Mouse (Mus musculus) embryonic facial prominence, embryonic 12.5 days (tissue): ENCODE measurements around the gene Cyp2s1. TPM values are rescaled to one million over a fixed set of nuclear protein-coding genes. Genes with fewer than 3 reads are reported as not detected.

ENCODE experiments used
- ATAC-seq: fragments of 200-750 bp; cut with Nextera tagmentation; 2 replicates; pipeline ENCODE4 v1.8.0; 2017; ENCODE audit not compliant: insufficient number of reproducible peaks, insufficient read depth, low FRiP score, low TSS enrichment
- H3K27ac ChIP-seq: fragments of 300-500 bp; sonication (generic); 2 replicates; pipeline ENCODE4 v1.5.1; 2016; ENCODE audit warnings: mild to moderate bottlenecking
- H3K27me3 ChIP-seq: fragments of 300-500 bp; sonication (generic); 2 replicates; pipeline ENCODE4 v1.6.1; 2016; ENCODE audit warnings: mild to moderate bottlenecking, moderate library complexity
- H3K36me3 ChIP-seq: fragments of 300-500 bp; sonication (generic); 2 replicates; pipeline ENCODE4 v1.6.1; 2016; ENCODE audit warnings: mild to moderate bottlenecking
- H3K4me1 ChIP-seq: fragments of 300-500 bp; sonication (generic); 2 replicates; pipeline ENCODE4 v1.6.1; 2016
- H3K4me2 ChIP-seq: fragments of 300-500 bp; sonication (generic); replicated peaks from 2 replicates; pipeline ENCODE4 v1.6.1; 2016; ENCODE audit warnings: mild to moderate bottlenecking, moderate library complexity
- H3K4me3 ChIP-seq: fragments of 300-500 bp; sonication (generic); 2 replicates; pipeline ENCODE4 v1.5.1; 2016; ENCODE audit warnings: mild to moderate bottlenecking
- H3K9ac ChIP-seq: fragments of 300-500 bp; sonication (generic); 2 replicates; pipeline ENCODE4 v1.6.1; 2016; ENCODE audit warnings: mild to moderate bottlenecking, moderate library complexity
- H3K9me3 ChIP-seq: fragments of 300-500 bp; sonication (generic); 2 replicates; pipeline ENCODE4 v1.6.1; 2016; ENCODE audit warnings: mild to moderate bottlenecking, moderate library complexity
- WGBS: fragments of 180-500 bp; shearing (Covaris S2); methylation state at CpG from one replicate; pipeline ENCODE4 v1.1.7; 2016; 5-methylcytosine and 5-hydroxymethylcytosine counted together
- polyA plus RNA-seq: library from polyadenylated mRNA; unstranded; fragments of >200 nt; fragmentation: Nextera tagmentation; extraction: Ambion mirVana; gene quantifications from 2 replicates; pipeline ENCODE4 v1.2.1, GENCODE M21; 2016

The Cyp2s1 gene
- polyA plus RNA-seq, 1 experiment from 2014 or later, result 4.2 TPM

DNA sequence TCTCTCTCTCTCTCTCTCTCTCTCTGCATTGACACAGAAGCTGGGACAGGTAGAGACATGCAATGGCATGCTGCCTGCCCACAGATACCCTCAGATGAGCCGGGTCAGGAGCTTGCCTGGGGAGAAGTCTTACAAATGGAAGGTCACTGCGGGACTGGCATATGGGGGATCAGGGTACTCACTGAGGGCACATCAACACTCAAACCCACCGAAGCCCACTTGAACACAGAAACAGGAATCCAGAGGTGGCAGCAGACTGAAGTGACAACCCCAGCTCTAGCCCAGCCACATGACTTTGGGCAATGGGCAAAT, 27.6 kb downstream of the Cyp2s1 start:
- Histone ChIP-seq H3K4me2 (peak overlapping the region; percentile 90), H3K9me3 (no peaks in the 10 kb centered on the region), H3K27me3 (no peaks in the 10 kb centered on the region), H3K4me1 (peaks cover 23% of the 10 kb centered on the region), H3K9ac (peak overlapping the region; percentile 72), H3K4me3 (peak overlapping the region; percentile 69), H3K36me3 (0 out of 2 replicates have a peak, but pooled peaks cover 9% of the 10 kb centered on the region), H3K27ac (peak overlapping the region; percentile 75)
- 23% methylated on average over 3 of the region's 3 CpGs for WGBS
- ATAC-seq, result no peak

DNA sequence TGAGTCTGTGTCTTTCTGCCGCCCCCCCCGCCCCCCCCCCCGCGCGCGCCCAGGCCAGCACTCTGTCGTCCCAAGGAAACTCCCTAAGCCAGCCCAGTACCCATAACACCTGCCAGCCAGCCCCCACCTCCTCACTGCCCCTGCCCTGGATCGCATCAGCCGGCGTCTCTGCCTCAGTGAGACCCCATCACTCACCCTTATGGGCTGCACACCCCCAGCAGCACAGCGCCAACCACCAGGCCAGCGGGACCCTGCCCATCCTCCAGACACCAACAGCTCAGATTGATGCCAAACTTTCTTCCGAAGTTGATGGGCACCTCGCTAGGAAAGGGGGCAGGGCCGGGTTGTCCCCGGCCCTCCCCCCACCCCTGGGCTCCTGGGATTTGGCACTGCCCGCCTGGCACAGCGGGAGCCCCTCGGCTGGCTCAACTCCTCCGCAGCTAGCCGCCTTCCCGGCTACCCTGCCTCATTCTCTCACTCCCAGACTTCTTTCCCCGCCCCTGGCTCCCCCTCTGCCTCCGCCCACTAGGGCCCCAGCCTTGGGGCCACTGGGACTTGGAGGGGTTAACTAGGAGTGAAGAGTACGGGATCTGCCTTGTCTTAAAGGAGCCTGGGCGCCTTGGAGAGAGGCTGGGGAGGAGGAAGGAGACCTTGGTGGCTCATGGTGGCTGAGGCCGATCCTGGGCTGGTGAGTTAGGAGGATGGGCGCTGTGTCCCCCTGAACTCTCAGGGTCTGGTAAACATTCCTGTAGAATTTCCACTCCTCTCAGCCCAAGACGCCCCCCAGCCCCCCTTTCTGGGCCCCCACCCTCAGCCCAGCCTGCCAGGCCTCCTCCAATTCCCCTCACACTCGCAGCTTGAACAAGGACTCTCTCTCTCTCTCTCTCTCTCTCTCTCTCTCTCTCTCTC, 28.2 kb downstream of the Cyp2s1 start, which contains the start of gene Axl:
Gene Axl (minus strand): TSS at position 486 of the 909 bp plus-strand sequence.
- Histone ChIP-seq H3K4me1 (peaks cover 23% of the 10 kb centered on the region), H3K36me3 (0 out of 2 replicates have a peak, but pooled peaks cover 9% of the 10 kb centered on the region), H3K9ac (peak within 1 kb of the TSS; percentile 72), H3K4me3 (peak within 1 kb of the TSS; percentile 69), H3K4me2 (peak within 1 kb of the TSS; percentile 90), H3K27ac (peak within 1 kb of the TSS; percentile 75), H3K27me3 (no peaks in the 10 kb centered on the region), H3K9me3 (no peaks in the 10 kb centered on the region)
- 0% methylated on average over 25 of the region's 30 CpGs for WGBS
- peak; percentile 88 for ATAC-seq

DNA sequence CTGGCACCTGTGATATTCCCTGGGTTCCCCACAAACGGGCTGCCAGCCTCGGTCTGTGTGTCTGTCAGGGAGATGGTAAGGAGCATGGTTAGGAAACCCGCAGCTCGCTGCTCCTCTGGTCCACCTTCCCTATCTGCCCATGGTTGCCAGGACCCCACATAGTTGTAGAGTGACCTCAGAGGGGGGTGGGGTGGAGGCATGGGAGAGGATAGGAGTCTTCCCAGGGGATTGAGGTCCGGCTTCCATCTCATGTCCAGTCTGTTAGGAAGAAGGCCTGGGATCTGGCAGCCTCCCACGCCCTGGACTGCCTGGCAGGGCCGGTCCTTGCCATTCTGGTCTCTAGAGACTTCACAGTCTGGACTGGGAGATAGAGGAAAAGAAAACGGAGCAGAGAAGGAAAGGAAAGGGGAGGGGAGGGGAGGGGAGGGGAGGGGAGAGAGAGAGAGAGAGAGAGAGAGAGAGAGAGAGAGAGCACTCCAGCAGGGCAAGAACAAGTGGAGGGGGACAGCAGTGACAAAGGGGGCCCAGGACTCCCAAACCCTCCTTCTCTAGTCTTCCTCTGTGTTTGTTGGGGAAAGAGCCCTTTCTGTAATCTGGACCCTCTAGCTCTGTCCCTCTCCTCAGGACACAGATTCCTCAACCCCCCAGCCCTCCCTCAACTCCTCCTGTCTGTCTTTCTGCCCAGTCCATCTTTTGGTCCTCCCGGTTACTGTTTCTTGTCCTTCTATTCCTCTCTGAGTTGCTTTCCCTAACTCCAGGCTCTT, 29.1 kb downstream of the Cyp2s1 start:
- Histone ChIP-seq H3K4me1 (peaks cover 23% of the 10 kb centered on the region), H3K36me3 (0 out of 2 replicates have a peak, but pooled peaks cover 15% of the 10 kb centered on the region), H3K9ac (peak overlapping the region; percentile 72), H3K27ac (peak overlapping the region; percentile 75), H3K27me3 (no peaks in the 10 kb centered on the region), H3K9me3 (no peaks in the 10 kb centered on the region), H3K4me3 (peak overlapping the region; percentile 69), H3K4me2 (peak overlapping the region; percentile 90)
- peak; percentile 2; the same call in 1 of the 2 replicates for ATAC-seq
- 22% methylated on average over 9 of the region's 9 CpGs for WGBS

DNA sequence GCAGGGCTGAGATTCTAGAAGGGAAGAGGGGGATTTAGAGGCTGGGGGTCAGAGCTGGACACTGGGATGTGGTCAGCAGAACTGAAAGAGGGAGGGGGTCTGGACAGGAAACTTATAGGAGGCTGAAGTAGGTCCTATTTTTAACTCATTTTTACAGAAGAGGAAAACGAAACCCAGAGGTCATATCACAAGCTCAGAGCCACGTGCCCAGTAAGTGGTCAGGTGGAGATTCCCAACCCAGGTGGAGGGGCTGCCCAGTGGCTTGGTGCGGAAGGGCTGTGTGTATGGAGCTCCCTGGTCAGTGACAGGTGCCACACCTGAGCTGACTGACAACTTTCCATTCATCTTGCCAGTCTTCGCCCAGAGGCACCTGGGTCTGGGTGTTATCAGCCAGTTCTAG, 29.7 kb downstream of the Cyp2s1 start:
- Histone ChIP-seq H3K27me3 (no peaks in the 10 kb centered on the region), H3K9ac (peak overlapping the region; percentile 72; the same call in 1 of the 2 replicates), H3K4me2 (peak overlapping the region; percentile 90), H3K4me1 (peaks cover 29% of the 10 kb centered on the region), H3K36me3 (0 out of 2 replicates have a peak, but pooled peaks cover 15% of the 10 kb centered on the region), H3K9me3 (no peaks in the 10 kb centered on the region), H3K4me3 (no peak overlapping the region), H3K27ac (no peak overlapping the region)
- ATAC-seq, result no peak
- 70% methylated on average over 4 of the region's 4 CpGs for WGBS

DNA sequence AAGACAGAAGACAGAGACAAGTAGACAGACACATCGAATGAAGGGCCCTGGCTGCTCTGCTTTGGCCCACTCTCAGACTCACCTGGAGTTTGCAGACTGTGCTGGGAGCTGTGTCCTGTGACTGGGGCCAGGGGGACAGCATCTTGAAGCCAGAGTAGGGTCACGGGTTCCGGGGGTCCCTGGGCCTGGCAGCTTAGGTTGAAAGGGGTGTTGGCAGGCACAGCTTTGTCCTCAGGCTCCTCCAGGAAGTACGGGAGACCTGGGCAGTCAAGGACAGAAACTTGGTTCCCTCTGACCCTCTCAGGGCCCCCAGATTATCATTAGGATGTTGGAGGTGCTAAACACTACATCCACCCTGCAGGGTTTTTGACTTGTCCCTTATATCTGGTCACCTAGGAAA, 31.0 kb downstream of the Cyp2s1 start:
- Histone ChIP-seq H3K27ac (no peak overlapping the region), H3K4me2 (no peak overlapping the region), H3K4me3 (no peak overlapping the region), H3K9ac (no peak overlapping the region), H3K4me1 (peaks cover 41% of the 10 kb centered on the region), H3K27me3 (no peaks in the 10 kb centered on the region), H3K36me3 (peaks cover 18% of the 10 kb centered on the region; the same call in 1 of the 2 replicates), H3K9me3 (no peaks in the 10 kb centered on the region)
- WGBS, result 71% methylated on average over 4 of the region's 4 CpGs
- ATAC-seq, result no peak

DNA sequence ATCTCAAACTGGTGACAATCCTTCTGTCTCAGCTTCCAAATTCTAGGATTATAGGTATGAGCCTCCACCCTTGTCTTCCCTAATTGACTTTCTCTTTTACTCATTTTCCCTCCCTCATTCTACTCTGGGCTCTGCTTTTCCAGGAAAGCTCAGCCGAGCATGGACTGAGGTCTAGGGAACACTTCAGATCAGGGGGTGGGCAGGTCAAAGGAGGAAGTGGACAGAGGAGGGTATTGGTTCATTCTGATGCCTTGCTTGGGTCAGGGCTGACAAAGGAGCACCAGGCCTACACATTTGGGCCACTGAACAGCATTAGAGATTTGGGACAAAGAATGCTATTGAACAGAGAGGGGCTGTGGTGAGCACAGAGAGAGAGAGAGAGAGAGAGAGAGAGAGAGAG, 31.9 kb downstream of the Cyp2s1 start:
- no peak for ATAC-seq
- H3K27ac ChIP-seq, result no peak overlapping the region
- no peaks in the 10 kb centered on the region for H3K9me3 ChIP-seq
- H3K4me1 ChIP-seq, result peaks cover 38% of the 10 kb centered on the region
- no peak overlapping the region for H3K4me3 ChIP-seq
- H3K9ac ChIP-seq, result no peak overlapping the region
- peaks cover 21% of the 10 kb centered on the region; the same call in 1 of the 2 replicates for H3K36me3 ChIP-seq
- no peak overlapping the region for H3K4me2 ChIP-seq
- WGBS, result 20% methylated on average over 1 of the region's 1 CpGs
- no peaks in the 10 kb centered on the region for H3K27me3 ChIP-seq

DNA sequence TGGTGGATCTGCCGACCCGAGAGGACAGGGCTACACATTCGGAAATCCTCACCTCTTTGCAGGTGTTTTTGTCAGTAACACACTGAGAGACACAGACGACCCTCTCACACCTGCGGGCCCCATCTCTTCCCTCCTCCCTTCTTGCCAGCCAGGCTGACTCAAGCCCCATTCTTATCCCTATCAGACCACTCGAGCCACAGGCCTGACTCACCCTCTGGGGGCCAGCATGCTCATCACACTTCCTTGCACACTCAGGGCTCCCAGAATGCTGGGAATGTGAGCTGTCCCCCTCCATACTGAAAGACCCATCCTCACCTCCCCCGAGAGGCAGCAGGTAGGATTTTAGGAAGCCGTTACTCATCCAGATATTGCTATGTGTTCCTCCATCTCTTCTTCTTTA, 33.0 kb downstream of the Cyp2s1 start:
- no peak overlapping the region for H3K4me2 ChIP-seq
- no peak overlapping the region for H3K27ac ChIP-seq
- no peaks in the 10 kb centered on the region for H3K27me3 ChIP-seq
- no peak overlapping the region for H3K9ac ChIP-seq
- no peak overlapping the region for H3K4me3 ChIP-seq
- 62% methylated on average over 8 of the region's 8 CpGs for WGBS
- no peaks in the 10 kb centered on the region for H3K9me3 ChIP-seq
- peaks cover 30% of the 10 kb centered on the region for H3K36me3 ChIP-seq
- H3K4me1 ChIP-seq, result peaks cover 30% of the 10 kb centered on the region
- no peak for ATAC-seq

DNA sequence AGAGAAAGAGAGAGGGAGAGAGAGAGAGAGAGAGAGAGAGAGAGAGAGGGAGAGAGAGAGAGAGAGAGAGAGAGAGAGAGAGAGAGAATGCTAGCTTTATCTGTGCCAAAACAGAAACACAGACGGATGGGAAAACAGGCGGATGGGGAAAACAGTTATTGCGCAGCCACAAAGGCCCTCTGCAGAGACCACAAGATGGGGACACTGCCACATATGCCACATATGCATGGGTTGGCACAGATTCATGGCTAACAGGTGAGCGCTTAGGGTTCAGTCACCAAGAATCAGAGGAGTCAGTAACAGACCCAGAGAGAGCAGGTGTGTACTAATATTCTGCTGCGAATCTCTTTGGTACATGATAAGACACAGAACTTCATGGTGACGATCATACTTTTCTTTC, 34.0 kb downstream of the Cyp2s1 start:
- H3K4me1 ChIP-seq, result peaks cover 30% of the 10 kb centered on the region
- H3K4me2 ChIP-seq, result no peak overlapping the region
- H3K9me3 ChIP-seq, result no peaks in the 10 kb centered on the region
- peak overlapping the region; percentile 36; the same call in 1 of the 2 replicates for H3K27ac ChIP-seq
- H3K4me3 ChIP-seq, result no peak overlapping the region
- ATAC-seq, result no peak
- no peak overlapping the region for H3K9ac ChIP-seq
- 81% methylated on average over 6 of the region's 6 CpGs for WGBS
- H3K36me3 ChIP-seq, result peaks cover 40% of the 10 kb centered on the region
- no peaks in the 10 kb centered on the region for H3K27me3 ChIP-seq

DNA sequence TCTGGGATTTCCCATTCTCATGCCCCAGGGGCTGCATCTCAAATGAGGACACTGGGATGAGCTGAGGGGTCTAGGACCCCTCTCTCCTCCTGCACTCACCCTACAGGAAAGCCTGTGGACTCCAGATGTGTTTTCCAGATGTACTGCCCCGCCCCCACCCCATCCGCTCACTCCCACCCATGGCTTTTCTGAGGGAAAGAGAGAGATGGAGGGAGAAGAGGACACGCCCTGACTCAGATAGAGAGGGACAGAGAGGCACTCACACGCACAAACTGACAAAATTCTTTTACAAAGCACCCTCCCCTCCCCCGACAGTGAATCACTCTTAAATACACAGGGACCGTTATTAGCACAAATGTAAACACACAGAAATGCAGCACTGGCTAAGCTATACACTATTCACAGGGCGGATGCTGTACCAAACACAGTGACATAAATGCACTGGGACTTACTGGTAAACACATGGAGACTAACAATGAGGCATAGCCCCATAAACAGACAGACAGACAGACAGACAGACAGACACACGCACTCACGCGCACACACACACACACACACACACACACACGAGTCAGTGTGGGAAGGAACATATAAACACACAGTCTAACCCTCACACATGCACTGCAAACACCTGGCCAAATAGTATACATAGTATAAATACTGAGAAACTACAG, 34.6 kb downstream of the Cyp2s1 start:
- Histone ChIP-seq H3K4me2 (peak overlapping the region; percentile 51), H3K9me3 (no peaks in the 10 kb centered on the region), H3K36me3 (peaks cover 47% of the 10 kb centered on the region), H3K4me3 (peak overlapping the region; percentile 21), H3K9ac (peak overlapping the region; percentile 7; the same call in 1 of the 2 replicates), H3K27ac (peak overlapping the region; percentile 36), H3K27me3 (no peaks in the 10 kb centered on the region), H3K4me1 (peaks cover 25% of the 10 kb centered on the region)
- 41% methylated on average over 11 of the region's 11 CpGs for WGBS
- peak; percentile 12; the same call in 1 of the 2 replicates for ATAC-seq

DNA sequence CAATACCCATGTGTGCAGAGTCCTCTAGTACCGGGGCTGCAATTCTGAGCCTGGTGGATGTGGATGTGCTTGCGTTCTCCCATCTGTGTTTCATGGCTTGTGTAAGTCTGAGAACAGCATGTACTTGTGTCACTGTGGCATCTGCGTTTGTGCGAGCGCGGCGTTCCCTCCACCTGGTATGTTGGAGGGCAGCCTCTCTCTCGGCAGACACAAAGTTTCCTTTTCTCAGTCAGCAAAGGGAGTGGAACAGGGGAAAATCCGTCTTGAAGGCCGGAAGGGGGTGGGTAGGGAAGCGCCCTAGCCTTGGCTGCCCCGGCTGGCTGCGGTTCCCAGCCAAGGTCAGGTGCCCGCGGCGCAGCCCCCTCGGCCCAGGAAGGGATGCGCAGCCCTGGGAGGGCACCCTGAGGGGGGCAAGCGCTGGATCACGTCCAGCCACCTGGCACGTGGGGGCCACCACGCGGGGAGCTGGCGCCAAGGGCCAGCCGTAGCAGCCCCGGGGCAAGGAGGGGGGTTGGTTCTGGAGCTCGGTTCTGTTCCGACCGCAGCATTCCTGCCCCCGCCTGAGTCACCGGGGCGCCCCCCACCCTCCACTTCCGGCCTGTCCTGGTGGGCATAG, 35.3 kb downstream of the Cyp2s1 start:
- no peaks in the 10 kb centered on the region for H3K9me3 ChIP-seq
- H3K4me3 ChIP-seq, result peak overlapping the region; percentile 21
- peak overlapping the region; percentile 36; the same call in 1 of the 2 replicates for H3K27ac ChIP-seq
- 0 out of 2 replicates have a peak, but pooled peaks have one; percentile 8 for ATAC-seq
- WGBS, result 8% methylated on average over 33 of the region's 33 CpGs
- peak overlapping the region; percentile 51 for H3K4me2 ChIP-seq
- no peaks in the 10 kb centered on the region for H3K27me3 ChIP-seq
- H3K36me3 ChIP-seq, result peaks cover 54% of the 10 kb centered on the region
- H3K9ac ChIP-seq, result peak overlapping the region; percentile 7; the same call in 1 of the 2 replicates
- peaks cover 20% of the 10 kb centered on the region for H3K4me1 ChIP-seq

DNA sequence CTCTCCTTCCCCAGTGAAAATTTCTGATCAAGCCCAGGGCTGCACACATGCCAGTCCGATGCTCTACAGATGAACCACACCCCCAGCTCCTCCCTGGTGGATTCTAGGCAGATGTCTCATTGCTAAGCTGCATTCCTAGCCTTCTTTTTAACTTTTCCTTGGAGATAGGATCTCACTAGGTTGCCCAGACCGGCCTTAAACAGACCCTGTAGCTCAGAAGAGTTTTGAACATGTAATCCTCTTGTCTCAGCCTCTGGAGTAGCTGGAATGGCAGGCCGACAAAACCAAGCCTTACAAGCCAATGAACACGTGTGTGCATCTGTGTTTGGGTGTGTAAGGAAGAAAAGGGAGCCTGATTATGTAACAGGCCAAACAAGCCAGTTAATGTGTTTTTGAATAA, 36.0 kb downstream of the Cyp2s1 start:
- Histone ChIP-seq H3K4me3 (no peak overlapping the region), H3K4me1 (peaks cover 19% of the 10 kb centered on the region), H3K4me2 (peak overlapping the region; percentile 51; the same call in 1 of the 2 replicates), H3K27me3 (no peaks in the 10 kb centered on the region), H3K9ac (no peak overlapping the region), H3K27ac (no peak overlapping the region), H3K9me3 (no peaks in the 10 kb centered on the region), H3K36me3 (peaks cover 56% of the 10 kb centered on the region)
- WGBS, result 56% methylated on average over 4 of the region's 4 CpGs
- no peak for ATAC-seq
